Mouse (Mus musculus): ENCODE data around the gene Blnk.

Blnk gene

GRCm38 (mm10) chr19:40998469-40999170 is 4.3 kb upstream of the Blnk start:
- DNase-seq = no peak

GRCm38 (mm10) chr19:40996722-40997121 is 2.4 kb upstream of the Blnk start:
- DNase-seq = no peak

DNA sequence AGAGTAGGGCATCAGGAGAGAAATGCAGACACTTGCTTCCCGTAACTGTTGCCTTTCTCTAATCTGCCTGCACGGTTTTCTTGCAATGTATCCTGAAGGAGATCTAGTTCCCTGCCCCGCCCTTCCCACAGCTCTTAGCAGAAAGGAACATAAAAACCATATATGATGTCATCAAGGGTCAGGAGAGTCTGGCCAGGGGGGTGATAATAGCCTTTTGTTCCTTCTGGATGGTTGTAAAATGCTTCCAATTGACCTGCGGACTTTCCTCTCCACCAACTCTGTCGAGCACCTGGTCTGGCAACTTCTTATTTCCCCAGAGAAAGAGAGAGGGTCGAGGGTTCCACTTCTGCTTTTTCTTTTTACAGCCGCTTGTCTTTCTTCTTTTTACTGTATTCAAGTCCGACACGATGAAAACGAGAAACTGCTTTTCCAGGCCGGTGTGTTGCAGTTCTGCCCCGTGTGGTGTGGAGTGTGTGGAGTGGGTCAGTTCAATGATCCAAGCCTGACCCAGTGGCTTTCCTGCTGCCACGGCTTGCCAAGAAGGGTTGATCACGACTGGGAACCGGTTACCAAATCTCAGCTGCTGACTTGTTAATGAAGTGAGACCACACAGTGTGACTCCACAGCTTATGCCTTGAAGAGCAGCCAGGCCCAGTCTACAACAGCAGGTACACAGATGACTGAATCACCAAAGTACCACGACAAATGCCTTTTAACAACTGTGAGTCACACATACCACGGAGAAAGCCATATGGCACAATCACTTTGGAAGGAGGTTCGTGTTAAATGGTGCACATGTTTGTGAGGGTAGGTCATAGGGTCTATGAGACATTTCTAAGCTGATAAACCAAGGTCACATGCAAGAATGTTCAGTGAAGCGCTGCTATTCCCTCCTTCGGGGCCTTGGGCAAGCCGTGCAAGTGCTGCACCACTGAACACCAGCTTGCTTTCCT is 1.4 kb upstream of the Blnk start:
- DNase-seq = no peak

- DNase-seq = no peak
These were observed 576 bp upstream of the Blnk start for GRCm38 (mm10) chr19:40994911-40995310.

GRCm38 (mm10) chr19:40993356-40993755 is 979 bp downstream of the Blnk start:
- no peak for DNase-seq

GRCm38 (mm10) chr19:40992517-40993044 is 1.8 kb downstream of the Blnk start:
- no peak for DNase-seq

DNA sequence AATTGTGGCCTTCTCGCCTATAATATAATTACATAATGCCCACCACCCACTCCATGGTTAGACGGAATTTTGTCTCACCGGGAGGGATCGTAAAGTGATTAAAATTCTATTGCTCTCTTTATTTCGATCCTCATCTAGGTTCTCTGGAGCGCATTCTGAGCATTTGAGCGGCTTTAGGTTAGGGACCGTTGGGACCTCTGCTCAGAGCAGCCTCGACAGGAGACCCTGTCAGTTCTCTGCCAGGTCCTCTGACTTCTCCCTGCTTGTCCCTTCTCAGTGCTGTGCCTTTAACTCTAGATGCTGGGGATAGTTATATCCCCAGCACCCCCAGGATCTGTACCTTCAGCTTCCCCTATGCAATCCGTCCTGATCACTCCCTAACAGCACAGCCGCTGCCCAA is 2.2 kb downstream of the Blnk start:
- no peak for DNase-seq

DNA sequence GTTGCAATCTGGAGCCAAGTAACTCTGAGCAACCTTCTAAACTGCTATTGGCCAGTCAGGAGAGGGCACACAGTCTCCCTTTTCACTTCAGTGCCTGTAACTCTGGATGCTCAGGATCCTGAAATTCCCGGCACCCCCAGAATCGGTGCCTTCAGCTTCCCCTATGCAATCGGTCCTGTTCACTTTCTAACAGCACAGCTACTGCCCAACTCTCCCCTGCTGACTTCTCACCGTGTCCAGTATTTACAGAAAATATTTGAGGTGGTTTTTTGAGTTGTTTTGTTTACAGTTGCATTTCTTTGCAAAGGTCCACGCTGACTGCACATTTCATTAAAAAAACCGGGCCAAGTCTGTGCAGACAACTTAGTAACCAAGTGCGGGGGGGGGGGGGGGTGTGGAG is 2.7 kb downstream of the Blnk start:
- no peak for DNase-seq

GRCm38 (mm10) chr19:40990781-40991343 is 3.5 kb downstream of the Blnk start:
- DNase-seq = no peak

- no peak for DNase-seq
These were observed 4.3 kb downstream of the Blnk start for GRCm38 (mm10) chr19:40989961-40990600.

- no peak for DNase-seq
These were observed 5.5 kb downstream of the Blnk start for GRCm38 (mm10) chr19:40988856-40989255.

DNA sequence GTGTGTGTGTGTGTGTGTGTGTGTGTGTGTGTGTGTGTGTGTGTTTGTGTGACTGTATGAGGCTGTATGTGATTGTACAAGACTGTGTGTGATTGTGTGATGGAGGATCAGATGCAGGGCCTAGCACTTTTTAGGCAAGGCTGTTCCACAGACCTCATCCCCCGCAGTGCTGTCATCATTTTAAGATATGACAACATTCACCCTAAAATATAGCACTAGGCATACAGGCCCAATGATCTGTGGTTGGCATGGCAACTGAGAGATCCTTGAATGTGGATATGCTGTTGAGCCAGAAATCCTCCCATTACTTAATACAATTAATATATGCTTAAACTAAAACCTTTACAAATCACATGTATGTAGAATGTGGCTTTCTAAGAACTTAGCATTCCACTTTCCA is 9.8 kb downstream of the Blnk start:
- DNase-seq = no peak

GRCm38 (mm10) chr19:40980671-40981070 is 13.7 kb downstream of the Blnk start:
- DNase-seq = no peak

DNA sequence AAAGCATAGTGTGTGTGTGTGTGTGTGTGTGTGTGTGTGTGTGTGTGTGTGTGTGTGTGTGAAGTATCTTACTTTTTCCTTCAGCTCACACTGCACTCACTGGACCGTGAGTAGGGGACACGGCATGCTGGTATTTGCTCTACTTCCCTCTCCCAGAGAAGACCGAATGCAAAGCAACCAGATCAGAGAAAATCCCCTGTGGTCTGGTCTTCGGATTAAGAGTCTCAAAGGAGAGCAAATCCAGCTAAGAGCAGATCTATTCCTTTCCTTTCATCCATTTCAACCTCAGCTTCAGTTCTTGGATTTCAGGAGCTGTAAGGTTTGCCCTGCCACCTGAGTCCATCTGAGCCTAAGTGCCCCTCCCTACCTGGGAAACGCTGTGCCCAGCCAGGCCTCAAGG is 16.3 kb downstream of the Blnk start:
- no peak for DNase-seq

DNA sequence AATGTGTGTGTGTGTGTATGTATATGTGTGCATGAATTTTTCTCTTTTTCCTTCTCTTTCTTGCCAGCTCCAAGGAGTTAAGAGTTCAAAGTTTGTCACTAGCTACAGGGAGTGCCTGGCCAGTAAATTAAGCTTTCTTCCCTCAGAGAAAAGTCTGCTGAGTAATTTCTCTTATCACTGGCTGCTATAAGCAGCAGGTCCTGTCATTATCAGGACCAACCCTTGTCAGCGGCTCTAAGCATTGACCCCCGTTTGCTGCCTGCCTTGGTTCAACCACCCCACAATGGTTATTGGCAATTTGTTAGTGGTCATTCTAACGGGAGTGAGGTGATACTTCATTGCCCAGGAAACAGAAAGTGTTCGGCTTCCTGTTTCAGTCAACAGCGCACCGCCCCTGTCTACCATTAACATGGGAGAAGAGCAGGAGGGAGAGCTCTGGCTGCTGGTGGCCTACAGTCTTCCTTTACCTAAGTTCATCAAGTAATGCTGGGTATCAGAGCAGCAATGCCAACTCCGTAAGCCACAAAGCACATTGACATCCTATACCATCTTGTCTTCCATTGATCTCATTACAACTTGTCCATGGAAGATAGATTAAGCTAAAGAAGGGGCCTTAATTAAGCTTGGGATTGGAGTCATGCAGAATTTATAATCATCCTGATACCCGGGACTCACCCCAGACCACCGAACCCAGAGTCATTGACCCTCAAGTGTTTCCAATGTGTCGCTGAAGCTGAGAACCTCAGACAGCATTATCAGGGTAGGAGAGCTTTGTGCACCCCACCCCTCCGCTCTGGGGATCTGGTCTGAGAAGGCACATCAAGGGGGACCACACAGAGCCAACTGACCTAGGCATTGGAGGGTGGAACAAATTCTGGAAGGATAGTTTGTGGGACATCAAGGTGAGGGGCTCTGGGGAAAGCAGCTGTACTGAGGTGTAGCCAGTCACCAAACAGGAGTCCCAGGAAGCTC is 17.1 kb downstream of the Blnk start:
- no peak for DNase-seq

DNA sequence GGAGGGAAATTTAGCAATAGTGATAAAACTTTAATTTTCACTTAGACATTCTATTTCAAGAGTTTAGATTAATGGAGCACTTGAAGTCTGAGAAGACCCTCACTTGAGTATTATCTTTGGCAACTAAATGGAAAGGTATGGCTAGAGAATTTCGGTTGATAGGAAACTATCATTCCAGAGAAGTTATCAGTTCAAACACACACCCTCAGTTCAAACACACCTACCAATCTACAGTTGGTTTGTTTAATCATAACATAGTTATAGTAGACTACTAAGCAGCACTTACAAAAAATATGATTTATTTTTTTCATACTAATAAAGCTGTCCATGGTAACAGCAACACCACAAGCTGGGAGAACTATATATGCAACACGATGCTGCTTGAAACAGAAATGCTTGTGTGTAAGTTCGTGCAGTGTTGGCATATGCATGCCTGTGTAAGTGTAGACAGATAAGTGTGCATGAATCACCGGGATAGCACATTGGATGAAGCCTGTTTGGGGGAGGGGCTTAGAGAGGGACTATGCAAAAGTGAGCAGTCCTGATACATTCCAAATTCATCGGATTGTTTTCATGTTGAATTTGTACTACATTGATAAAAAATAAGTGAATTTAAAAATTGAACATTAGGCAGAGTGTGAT is 22.9 kb downstream of the Blnk start:
- no peak for DNase-seq

- DNase-seq = no peak
These were observed 23.6 kb downstream of the Blnk start for GRCm38 (mm10) chr19:40970775-40971174.

DNA sequence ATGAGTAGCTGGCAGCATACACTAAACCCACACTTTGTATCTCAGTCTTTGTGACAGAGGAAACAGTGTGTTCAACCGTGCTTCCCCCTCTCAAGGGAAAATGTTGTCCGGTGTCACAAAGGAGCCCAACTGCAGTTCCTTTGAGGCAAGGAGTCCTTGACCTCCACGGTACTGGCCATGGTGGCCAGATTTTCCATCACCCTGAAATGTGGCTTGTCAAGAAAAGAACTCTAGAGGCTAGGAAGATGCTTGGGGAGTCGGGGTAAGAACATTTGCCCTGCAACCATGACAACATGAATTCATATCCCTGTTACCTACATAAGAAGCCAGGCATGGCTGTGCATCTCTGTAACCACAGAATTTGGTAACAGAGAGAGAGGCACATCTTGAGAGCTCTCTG is 24.0 kb downstream of the Blnk start:
- DNase-seq = no peak

GRCm38 (mm10) chr19:40964936-40965850 is 29.1 kb downstream of the Blnk start:
- no peak for DNase-seq

- no peak for DNase-seq
These were observed 29.9 kb downstream of the Blnk start for GRCm38 (mm10) chr19:40964367-40964891.
